Mouse (Mus musculus) embryo, embryonic 9.5 days (tissue): Measurements from ENCODE around the gene Fhdc1.
A peak's percentile ranks its signal among the peaks of the same experiment; 100 is the strongest.

Source experiments
- DNase-seq: peaks from one replicate; pipeline ENCODE4 v3.0.0-alpha.2; 2017; ENCODE audit errors: extremely low spot score

The Fhdc1 gene

DNA sequence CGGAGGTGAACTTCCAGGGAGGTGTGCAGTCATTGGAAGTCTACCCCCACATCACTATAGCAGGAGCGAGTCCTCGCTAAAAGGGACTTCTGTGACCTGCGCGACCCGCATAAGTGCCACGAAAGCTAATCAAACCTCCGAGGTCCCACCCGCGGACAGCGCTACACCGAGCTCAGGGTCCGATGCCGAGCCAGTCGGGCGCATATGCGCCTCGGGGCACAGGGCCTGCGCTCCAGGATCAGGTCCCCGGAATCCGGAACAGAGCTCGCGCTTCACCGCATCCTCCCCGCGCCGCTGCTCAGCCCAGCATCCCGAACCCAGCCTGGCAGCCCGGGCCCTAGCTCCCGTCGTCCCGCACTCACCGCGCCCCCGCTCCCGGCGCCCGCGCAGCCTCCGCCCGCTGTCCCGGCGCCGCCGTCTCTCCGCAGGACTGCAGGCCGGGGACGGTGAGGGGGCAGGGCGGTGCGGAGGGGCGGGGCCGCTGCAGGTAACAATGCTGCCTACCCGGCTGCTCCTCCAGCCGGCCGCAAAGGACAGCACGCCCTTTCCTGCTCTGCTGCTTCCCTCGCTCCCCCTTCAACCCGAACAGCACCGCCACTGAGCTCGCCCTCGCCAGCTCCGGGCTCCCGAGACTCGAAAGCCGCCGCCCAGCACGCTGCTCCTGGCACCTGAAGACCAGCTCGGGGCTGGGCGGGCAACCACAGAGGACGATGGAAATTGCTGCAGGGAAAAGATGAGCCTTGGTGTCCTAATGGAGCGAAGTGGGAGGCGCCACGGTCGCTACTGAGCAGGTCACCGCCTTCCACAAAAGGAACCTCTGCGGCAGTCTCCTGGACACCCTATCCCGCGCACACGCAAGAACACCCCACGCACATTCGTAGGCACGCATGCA is at the start of gene Fhdc1:
TSS of gene Fhdc1 (minus strand) at position 424 of the 892 bp plus-strand sequence.
- DNase-seq = peak; percentile 72

GRCm38 (mm10) chr3:84529021-84529420 is 48.8 kb upstream of the Fhdc1 start:
- no peak for DNase-seq

DNA sequence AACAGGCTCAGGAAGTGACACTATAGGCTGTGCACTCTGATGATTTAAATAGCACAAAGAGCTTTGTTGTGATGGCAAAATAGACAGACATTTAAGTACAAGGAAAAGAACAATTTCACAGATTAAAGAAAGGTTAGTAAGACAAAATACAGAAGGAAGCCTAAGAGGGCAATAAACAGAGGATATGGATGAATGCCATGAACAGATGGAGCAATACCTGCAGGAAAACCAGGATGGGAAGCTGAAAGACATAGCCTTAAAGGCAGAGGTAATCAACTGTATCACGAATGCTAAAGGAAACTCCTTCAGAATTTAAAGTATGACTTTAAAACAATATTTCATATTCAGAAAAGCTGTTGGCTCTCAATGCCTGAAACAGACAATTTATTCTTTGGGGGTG is 44.7 kb upstream of the Fhdc1 start:
- no peak for DNase-seq

- no peak for DNase-seq
These were observed 35.9 kb upstream of the Fhdc1 start for GRCm38 (mm10) chr3:84516163-84516562.

- DNase-seq = peak; percentile 39
These were observed 32.7 kb upstream of the Fhdc1 start for GRCm38 (mm10) chr3:84512774-84513515.

DNA sequence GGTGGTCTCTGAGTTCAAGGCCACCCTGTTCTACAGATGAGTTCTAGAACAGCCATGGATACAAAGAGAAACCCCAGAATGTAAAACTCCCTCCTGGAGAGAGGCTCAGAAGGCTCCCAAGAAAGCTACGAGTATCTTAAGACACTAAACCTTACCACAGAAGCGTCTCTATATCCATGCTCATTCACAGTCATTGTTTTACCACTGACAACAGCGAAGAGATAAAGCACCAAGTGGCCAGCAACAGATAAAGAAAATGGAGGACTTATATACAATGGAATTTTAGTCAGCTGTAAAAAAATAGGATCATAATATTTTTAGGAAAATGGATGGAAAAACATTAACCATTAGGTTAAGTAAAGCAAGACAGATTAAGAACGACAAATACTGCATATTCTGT is 25.0 kb upstream of the Fhdc1 start:
- no peak for DNase-seq

- no peak for DNase-seq
These were observed 24.1 kb upstream of the Fhdc1 start for GRCm38 (mm10) chr3:84504291-84504690.

GRCm38 (mm10) chr3:84502101-84502500 is 21.9 kb upstream of the Fhdc1 start:
- DNase-seq = no peak

GRCm38 (mm10) chr3:84500491-84500890 is 20.3 kb upstream of the Fhdc1 start:
- no peak for DNase-seq

- DNase-seq = no peak
These were observed 17.5 kb upstream of the Fhdc1 start for GRCm38 (mm10) chr3:84497718-84498117.

- DNase-seq = no peak
These were observed 12.4 kb upstream of the Fhdc1 start for GRCm38 (mm10) chr3:84492657-84493056.

GRCm38 (mm10) chr3:84492148-84492547 is 11.9 kb upstream of the Fhdc1 start:
- DNase-seq = no peak

- DNase-seq = no peak
These were observed 8.5 kb upstream of the Fhdc1 start for GRCm38 (mm10) chr3:84488716-84489115.

DNA sequence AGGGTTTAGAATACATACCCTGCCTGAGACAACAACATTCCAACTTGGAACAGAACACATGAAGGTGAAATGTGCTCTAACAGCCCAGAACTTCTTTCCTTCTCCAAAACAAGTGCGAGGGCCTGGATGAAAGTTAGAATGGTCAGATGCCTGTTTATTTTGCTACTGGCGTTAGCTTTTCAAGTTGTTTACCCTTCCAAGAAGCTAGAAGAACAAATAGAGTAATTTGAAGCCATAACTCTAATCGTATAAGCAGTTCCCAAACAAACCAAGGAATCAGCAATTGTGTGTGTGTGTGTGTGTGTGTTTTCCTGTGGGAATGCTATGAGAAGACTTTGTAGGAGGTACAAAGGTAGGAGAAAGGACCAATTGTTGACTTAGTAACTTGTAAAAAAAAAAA is 4.7 kb upstream of the Fhdc1 start:
- DNase-seq = no peak

DNA sequence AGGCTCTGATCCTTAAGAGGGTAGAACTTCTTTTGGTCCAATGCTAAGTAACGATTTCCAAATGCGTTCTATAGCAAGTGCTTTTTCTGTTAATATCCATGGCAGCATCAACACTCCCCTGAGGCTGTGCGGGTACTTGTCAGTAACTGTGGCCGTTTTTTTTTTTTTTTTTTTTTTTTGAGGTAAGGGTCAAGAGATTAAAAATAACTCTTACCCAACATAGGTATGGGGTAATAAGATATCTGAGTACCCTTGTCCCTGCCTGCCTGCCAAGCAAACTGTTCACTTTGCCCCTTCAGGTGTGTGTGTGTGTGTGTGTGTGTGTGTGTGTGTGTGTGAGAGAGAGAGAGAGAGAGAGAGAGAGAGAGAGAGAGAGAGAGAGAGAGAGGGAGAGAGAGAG is 4.1 kb upstream of the Fhdc1 start:
- DNase-seq = no peak

GRCm38 (mm10) chr3:84482121-84482520 is 1.9 kb upstream of the Fhdc1 start:
- DNase-seq = no peak

DNA sequence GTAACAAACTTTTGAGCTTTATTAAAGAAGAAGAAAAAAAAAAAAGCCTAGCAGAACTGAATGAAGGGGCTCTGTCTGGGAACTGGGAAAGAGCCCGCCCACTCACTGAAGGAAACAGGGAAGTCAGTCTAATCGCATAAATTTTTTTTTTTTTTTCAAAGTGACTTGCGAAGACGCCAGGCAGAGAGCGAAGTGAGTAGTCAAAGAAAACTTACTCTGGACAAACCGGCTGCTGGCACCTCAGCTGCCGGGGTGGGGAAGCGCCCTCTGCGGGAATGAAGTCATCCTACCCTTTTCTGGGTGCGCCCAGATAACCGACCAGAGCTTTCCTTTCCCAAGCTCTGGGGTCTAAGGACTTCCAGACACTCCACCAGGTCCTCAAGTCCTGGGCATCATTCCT is 875 bp upstream of the Fhdc1 start:
- DNase-seq = peak; percentile 39

DNA sequence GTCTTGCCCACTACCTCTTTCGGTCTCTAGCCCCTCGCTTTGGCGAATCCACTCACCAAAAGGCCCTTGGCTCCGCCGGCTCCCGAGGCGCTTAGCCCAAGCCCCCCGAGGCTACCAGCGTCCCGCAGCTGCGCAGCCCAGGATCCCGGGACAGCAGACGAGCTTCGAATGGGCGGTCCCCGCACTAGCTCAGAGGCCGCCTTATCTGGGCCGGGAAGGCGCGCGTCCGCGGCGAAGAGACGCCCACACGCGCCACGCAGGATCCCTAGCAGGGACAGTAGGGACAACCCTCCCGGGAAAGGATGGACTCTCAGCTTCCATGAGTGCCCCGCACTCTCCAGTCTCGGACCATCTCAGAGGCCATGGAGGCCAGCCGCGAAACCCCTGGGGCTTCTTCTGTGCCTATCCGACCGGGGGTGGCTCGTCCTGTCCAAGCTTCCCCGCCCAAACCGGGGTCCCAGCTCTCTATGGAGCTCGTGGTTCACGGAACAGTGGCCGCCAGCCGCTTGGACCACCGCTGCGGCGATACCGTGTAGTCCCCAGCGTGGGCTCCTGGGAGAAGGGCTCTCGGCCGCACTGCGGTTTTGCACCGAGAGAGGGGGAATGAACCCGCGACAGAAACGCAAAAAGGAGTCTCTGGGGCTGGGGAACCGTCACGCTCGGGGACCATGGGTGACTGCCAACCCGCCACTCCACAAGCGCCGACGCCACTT is 780 bp downstream of the Fhdc1 start:
- peak; percentile 61 for DNase-seq

DNA sequence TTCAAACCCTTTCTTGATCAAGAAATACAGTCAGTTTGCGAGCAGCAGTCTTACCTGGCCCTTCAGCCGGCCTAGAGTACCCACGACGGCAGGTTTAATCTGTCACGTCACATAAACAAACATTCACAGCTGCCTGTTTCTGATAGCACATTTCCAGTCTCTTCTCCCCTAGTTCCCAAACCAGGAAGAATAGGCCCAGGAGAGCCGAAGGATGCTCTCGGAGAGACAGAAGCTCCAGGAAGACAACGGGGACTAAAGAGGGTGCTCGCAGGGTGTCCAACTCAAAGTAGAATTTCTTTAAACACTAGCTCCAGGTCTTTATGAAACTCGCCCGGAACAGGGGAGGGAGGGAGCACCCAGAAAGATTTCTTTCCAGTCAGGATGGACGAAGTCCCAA is 1.3 kb downstream of the Fhdc1 start:
- DNase-seq = no peak

DNA sequence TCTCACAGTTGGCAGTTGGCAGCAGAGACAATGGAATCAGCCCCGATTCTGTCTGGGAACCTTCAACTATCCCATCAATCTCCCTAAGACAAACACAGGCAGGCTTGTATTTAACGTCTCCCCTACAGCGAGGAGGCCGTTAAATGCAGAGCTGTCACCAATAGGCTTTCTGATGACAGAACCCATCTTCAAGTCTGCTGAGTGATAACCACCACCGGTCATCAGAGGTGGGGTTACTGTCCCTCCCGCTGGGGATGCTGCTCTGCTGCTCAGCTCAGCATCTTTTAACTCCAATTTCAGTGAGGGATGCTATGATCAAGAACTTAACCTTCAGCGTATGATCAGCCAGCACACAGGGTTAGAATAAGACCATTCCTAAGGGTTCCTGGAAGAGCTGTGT is 2.0 kb downstream of the Fhdc1 start:
- no peak for DNase-seq

DNA sequence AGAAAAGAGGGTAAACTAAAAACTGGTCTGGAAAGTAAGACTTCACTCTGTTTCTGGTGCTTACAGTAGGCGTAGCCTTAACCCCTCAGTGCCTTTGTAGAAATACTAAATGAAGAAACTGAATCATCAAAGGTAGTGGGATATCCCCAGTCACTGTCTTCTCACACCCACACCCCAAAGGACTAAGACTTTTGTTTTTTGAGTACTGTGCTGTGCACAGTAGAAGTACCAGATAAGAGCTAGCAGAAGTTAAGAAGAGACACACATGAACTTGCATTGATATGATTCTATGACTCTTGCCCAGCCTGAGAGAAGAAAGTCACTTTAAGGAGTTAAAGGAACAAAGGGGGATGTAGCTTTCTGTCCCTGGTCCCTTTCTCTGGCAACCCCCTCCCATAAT is 2.7 kb downstream of the Fhdc1 start:
- no peak for DNase-seq

DNA sequence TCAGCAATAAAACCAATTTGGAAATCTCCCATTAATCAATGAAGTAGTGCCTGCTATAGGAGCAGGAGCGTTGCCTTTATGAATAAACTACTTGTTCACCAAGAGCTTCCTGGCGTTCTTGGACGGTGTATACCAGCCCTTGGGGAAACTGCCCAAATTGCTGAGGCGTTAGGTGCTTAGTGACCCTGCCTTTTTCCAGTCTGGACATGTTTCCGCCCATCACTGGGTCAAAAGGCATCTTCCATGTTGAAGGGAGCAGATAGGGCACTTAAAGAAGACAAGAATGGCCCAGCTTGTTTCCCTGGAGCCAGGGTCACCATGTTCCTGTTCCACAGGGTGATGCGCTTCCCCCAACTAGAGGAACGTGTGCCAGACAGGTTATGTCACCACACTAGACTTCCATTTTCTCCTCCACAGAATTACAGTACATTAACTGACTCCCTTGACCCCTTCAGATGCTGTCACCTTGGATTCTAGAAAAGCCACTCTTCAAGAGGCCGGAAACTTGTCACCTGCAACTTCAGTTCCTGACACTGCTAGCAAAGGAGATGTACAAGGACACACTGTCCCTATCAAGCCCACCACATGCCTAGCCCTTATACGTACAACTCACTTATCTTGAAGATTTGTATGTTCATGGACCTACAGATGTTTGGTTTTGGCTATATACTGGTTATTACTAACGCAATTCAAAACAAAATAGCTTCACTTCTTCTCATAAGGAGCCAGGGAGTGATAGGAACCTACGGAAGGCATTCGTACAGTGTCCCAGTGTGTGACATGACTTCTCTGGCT is 5.1 kb downstream of the Fhdc1 start:
- no peak for DNase-seq
